Mouse (Mus musculus): ENCODE results near the gene Slc22a14.

- TF ChIP-seq POLR2A (IDR thresholded peaks at IDR 0.05; ENCODE audit: borderline replicate concordance, low read depth, low read length) (no peak), CTCF (IDR thresholded peaks at IDR 0.05; ENCODE audit: low read depth, low read length) (no peak)
These were observed 3.0 kb upstream of the Slc22a14 start for GRCm38 (mm10) chr9:119368367-119368766.

Data from bone marrow macrophage, adult 2 months (primary cell).